Mouse (Mus musculus) cortical plate, adult 2 months (tissue): ENCODE measurements at regions not wholly inside any gene's neighbourhood (a gene's known extent, or its start where the extent isn't known, plus 50 kb on each side); places are given as distances from the start of the nearest gene placed in this dataset.

Experiments
- CTCF ChIP-seq: fragments of 200-500 bp; IDR thresholded peaks from 2 replicates; pipeline ENCODE4 v1.5.1; 2011; ENCODE audit warnings: mild to moderate bottlenecking, control low read depth, low read length; ENCODE audit not compliant: insufficient read depth; ENCODE audit errors: extremely low read depth
- POLR2A ChIP-seq: fragments of 200-500 bp; IDR thresholded peaks from 2 replicates; pipeline ENCODE4 v1.6.1; 2011; ENCODE audit warnings: mild to moderate bottlenecking, low read length, control low read depth; ENCODE audit not compliant: insufficient read depth; ENCODE audit errors: extremely low read depth

GRCm38 (mm10) chr13:101286029-101286917, 453.0 kb upstream of the Slc30a5 start:
- TF ChIP-seq CTCF (no peak), POLR2A (no peak)
